Mouse (Mus musculus) G1E (cell line): ENCODE measurements at regions not wholly inside any gene's neighbourhood (a gene's known extent, or its start where the extent isn't known, plus 50 kb on each side); places are given as distances from the start of the nearest gene placed in this dataset.

Experiments used
- CTCF ChIP-seq: IDR thresholded peaks from 2 replicates; pipeline ENCODE4 v1.5.1; 2012; ENCODE audit warnings: low read depth, low read length, inconsistent platforms, mixed read lengths
- GATA1 ChIP-seq: IDR thresholded peaks from 2 replicates; pipeline ENCODE4 v1.6.1; 2012; ENCODE audit warnings: borderline replicate concordance, low read length, inconsistent platforms, mixed read lengths
- GATA2 ChIP-seq: IDR thresholded peaks from 2 replicates; pipeline ENCODE4 v1.6.1; 2012; ENCODE audit warnings: low read depth, low read length, inconsistent platforms, borderline replicate concordance
- POLR2AphosphoS5 ChIP-seq: IDR thresholded peaks from 2 replicates; pipeline ENCODE4 v1.6.1; 2012; ENCODE audit warnings: low read depth, low read length, inconsistent platforms; ENCODE audit not compliant: insufficient replicate concordance
- TAL1 ChIP-seq: conservative IDR thresholded peaks from 2 replicates; pipeline ENCODE4 v1.6.1; 2012; ENCODE audit warnings: low read depth, low read length, inconsistent platforms, mixed read lengths

- TF ChIP-seq CTCF (no peak), GATA1 (no peak), POLR2AphosphoS5 (no peak), TAL1 (no peak), GATA2 (no peak)
Observed at GRCm38 (mm10) chr1:151131627-151132284, 50.6 kb upstream of the Gm47985 start.
